Mouse (Mus musculus): ENCODE data around the gene Ube2d1. TPM values are rescaled to one million over a fixed set of nuclear protein-coding genes. Genes with fewer than 3 reads are reported as not detected.

Ube2d1 gene
- polyA plus RNA-seq (2014; fragmentation: Illumina TruSeq; extraction: RNeasy Lipid Tissue Mini Kit (QIAGEN cat#74804); ENCODE audit: low read depth, low replicate concordance): 64.8 TPM

GRCm38 (mm10) chr10:71285126-71285580 lies at the start of gene Ube2d1:
Ube2d1 (minus strand) TSS chr10:71285262.

GRCm38 (mm10) chr10:71238240-71238554 lies 46.9 kb downstream of the Ube2d1 start, which contains the start of gene Tfam:
Tfam (minus strand) TSS chr10:71238280.

Other genes with a start within 250 kb of the Ube2d1 start
- gene Bicc1, start 125.6 kb downstream of the Ube2d1 start, polyA plus RNA-seq (2014; fragmentation: Illumina TruSeq; extraction: RNeasy Lipid Tissue Mini Kit (QIAGEN cat#74804); ENCODE audit: low read depth, low replicate concordance): 15.5 TPM
- 52.3 TPM for gene Tfam, start 47.0 kb downstream of the Ube2d1 start, polyA plus RNA-seq (2014; fragmentation: Illumina TruSeq; extraction: RNeasy Lipid Tissue Mini Kit (QIAGEN cat#74804); ENCODE audit: low read depth, low replicate concordance)
- gene Cisd1, start 59.7 kb upstream of the Ube2d1 start, polyA plus RNA-seq (2014; fragmentation: Illumina TruSeq; extraction: RNeasy Lipid Tissue Mini Kit (QIAGEN cat#74804); ENCODE audit: low read depth, low replicate concordance): 300 TPM
- gene Ipmk, start 62.5 kb upstream of the Ube2d1 start, polyA plus RNA-seq (2014; fragmentation: Illumina TruSeq; extraction: RNeasy Lipid Tissue Mini Kit (QIAGEN cat#74804); ENCODE audit: low read depth, low replicate concordance): 9.6 TPM

Data from heart, adult 10 weeks (tissue).